Mouse (Mus musculus): ENCODE measurements at regions not wholly inside any gene's neighbourhood (a gene's known extent, or its start where the extent isn't known, plus 50 kb on each side); places are given as distances from the start of the nearest gene placed in this dataset.

- no peak for TF ChIP-seq EP300 (IDR thresholded peaks at IDR 0.05; ENCODE audit: insufficient read depth, low read depth, low read length)
- no peak for TF ChIP-seq POLR2A (IDR thresholded peaks at IDR 0.05; ENCODE audit: insufficient read depth, low read depth, low read length)
These were observed 107.1 kb upstream of the Nebl start for GRCm38 (mm10) chr2:17838381-17838680.
